Mouse (Mus musculus) B cell, adult 62 days (primary cell): ENCODE measurements around the gene Olfr781. TPM values are rescaled to one million over a fixed set of nuclear protein-coding genes. Genes with fewer than 3 reads are reported as not detected.

Source experiments
- total RNA-seq: library from RNA; stranded (reverse); gene quantifications from 4 replicates; pipeline ENCODE4 v1.2.4, GENCODE M21; 2023

Gene Olfr781
- total RNA-seq = not detected in 4 replicates

DNA sequence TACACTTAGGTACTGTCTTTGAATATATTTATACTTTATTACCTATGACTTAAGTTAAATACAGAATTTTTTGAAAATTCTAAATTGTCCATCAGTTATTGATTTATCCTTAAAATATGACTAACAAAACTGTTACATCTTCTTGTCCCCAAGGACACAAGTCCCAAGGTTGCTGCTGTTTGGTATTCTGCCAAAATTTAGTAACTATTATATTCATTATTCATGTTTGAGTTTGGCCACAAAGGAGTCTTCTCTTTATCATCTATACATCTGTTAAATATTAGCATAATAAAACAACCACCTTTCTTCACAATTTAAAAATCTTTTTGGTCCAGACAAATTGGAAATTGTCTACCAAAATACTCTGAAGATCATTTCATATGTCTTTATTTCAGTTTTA is at the start of gene Olfr781:
TSS of gene Olfr781 (plus strand) at position 301 of the 400 bp plus-strand sequence.

DNA sequence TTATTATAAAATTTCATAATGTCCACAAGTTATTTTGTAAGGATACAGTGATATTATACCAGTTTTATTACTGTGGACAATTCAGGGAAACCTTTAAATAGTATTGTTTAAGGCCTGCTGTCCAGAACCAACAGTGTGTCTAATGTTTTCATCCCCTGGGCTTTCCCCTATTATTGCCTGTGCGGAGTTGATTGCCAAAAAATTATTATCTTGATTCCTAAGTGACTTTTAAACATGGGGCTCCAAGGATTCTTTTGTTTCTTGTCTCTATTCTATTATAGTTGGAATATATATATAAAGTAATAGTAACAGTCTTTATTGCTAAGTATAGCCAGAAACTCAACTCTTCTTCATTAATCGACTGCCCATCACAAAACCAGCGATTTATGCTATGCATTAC is 10.8 kb upstream of the Olfr781 start, which contains the start of gene Olfr780:
TSS of gene Olfr780 (plus strand) at position 301 of the 400 bp plus-strand sequence.

DNA sequence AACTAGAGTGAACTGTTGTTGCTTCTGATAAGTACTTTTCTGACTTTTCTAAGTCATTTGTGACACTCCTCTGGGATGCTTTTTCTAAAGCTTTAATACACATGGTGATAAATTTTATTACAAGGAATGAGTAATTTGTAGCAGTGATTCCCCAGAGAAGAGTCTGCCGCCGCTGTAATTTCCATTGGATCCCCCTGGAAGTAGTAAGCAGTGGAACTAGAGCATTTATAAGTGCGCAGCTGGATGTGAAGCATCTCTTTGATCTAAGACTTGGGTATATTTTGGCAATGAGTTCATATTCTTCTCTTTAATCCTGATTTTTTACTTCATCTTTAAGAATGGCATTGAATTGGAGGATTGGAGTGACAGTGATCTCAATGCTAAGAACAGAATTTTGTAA is 19.9 kb downstream of the Olfr781 start, which contains the start of gene Olfr782:
TSS of gene Olfr782 (plus strand) at position 301 of the 400 bp plus-strand sequence.

Other genes with a start within 250 kb of the Olfr781 start
- gene Olfr767, start 245.9 kb upstream of the Olfr781 start, total RNA-seq = not detected in 4 replicates
- gene Olfr768, start 229.5 kb upstream of the Olfr781 start, total RNA-seq = not detected in 4 replicates
- gene Olfr769, start 211.0 kb upstream of the Olfr781 start, total RNA-seq = not detected in 4 replicates
- gene Olfr770, start 189.9 kb upstream of the Olfr781 start, total RNA-seq = not detected in 4 replicates
- gene Olfr771, start 164.1 kb upstream of the Olfr781 start, total RNA-seq = not detected in 4 replicates
- gene Olfr772, start 150.9 kb upstream of the Olfr781 start, total RNA-seq = not detected in 4 replicates
- gene Olfr773, start 141.4 kb upstream of the Olfr781 start, total RNA-seq = not detected in 4 replicates
- gene Olfr774, start 92.7 kb upstream of the Olfr781 start, total RNA-seq = not detected in 4 replicates
- gene Olfr775, start 80.4 kb upstream of the Olfr781 start, total RNA-seq = not detected in 4 replicates
- not detected in 4 replicates for gene Olfr776, start 69.7 kb upstream of the Olfr781 start, total RNA-seq
- gene Olfr777, start 57.4 kb upstream of the Olfr781 start, total RNA-seq = not detected in 4 replicates
- not detected in 4 replicates for gene Olfr780, start 10.7 kb upstream of the Olfr781 start, total RNA-seq
- gene Olfr782, start 20.0 kb downstream of the Olfr781 start, total RNA-seq = not detected in 4 replicates
- not detected in 4 replicates for gene Olfr784, start 55.2 kb downstream of the Olfr781 start, total RNA-seq
- gene Olfr785, start 76.6 kb downstream of the Olfr781 start, total RNA-seq = not detected in 4 replicates
- not detected in 4 replicates for gene Olfr786, start 98.5 kb downstream of the Olfr781 start, total RNA-seq
- gene Olfr787, start 133.0 kb downstream of the Olfr781 start, total RNA-seq = not detected in 4 replicates
- not detected in 4 replicates for gene Olfr788, start 142.1 kb downstream of the Olfr781 start, total RNA-seq
- 0.12 TPM in 1 of 4 replicates, not detected in the others for gene Olfr789, start 155.9 kb downstream of the Olfr781 start, total RNA-seq
- not detected in 4 replicates for gene Olfr790, start 169.6 kb downstream of the Olfr781 start, total RNA-seq
- not detected in 4 replicates for gene Olfr791, start 192.9 kb downstream of the Olfr781 start, total RNA-seq
- not detected in 4 replicates for gene Olfr792, start 210.3 kb downstream of the Olfr781 start, total RNA-seq
- gene Olfr794, start 238.8 kb downstream of the Olfr781 start, total RNA-seq = not detected in 4 replicates